Mouse (Mus musculus) heart, embryonic 12.5 days (tissue): ENCODE data around the gene Gm20388. TPM values are rescaled to one million over a fixed set of nuclear protein-coding genes. Genes with fewer than 3 reads are reported as not detected.
A peak's percentile ranks its signal among the peaks of the same experiment; 100 is the strongest.

Source experiments
- ATAC-seq: fragments of 200-750 bp; cut with Nextera tagmentation; 2 replicates; pipeline ENCODE4 v1.8.0; 2017; ENCODE audit warnings: moderate TSS enrichment, moderate library complexity; ENCODE audit not compliant: insufficient number of reproducible peaks, low FRiP score
- H3K27ac ChIP-seq: fragments of 300-500 bp; sonication (generic); 2 replicates; pipeline ENCODE4 v1.5.1; 2016; ENCODE audit warnings: mild to moderate bottlenecking, moderate library complexity; ENCODE audit not compliant: poor library complexity, severe bottlenecking
- H3K27me3 ChIP-seq: fragments of 300-500 bp; sonication (generic); replicated peaks from 2 replicates; pipeline ENCODE4 v1.6.1; 2016; ENCODE audit warnings: mild to moderate bottlenecking, moderate library complexity
- H3K36me3 ChIP-seq: fragments of 300-500 bp; sonication (generic); 2 replicates; pipeline ENCODE4 v1.6.1; 2016; ENCODE audit warnings: mild to moderate bottlenecking, moderate library complexity
- H3K4me1 ChIP-seq: fragments of 300-500 bp; sonication (generic); replicated peaks from 2 replicates; pipeline ENCODE4 v1.6.1; 2016; ENCODE audit warnings: mild to moderate bottlenecking
- H3K4me2 ChIP-seq: fragments of 300-500 bp; sonication (generic); 2 replicates; pipeline ENCODE4 v1.6.1; 2016; ENCODE audit warnings: mild to moderate bottlenecking, moderate library complexity
- H3K4me3 ChIP-seq: fragments of 300-500 bp; sonication (generic); 2 replicates; pipeline ENCODE4 v1.5.1; 2016; ENCODE audit warnings: mild to moderate bottlenecking
- H3K9ac ChIP-seq: fragments of 300-500 bp; sonication (generic); 2 replicates; pipeline ENCODE4 v1.6.1; 2016; ENCODE audit warnings: mild to moderate bottlenecking, moderate library complexity
- H3K9me3 ChIP-seq: fragments of 300-500 bp; sonication (generic); replicated peaks from 2 replicates; pipeline ENCODE4 v1.6.1; 2016; ENCODE audit warnings: mild to moderate bottlenecking, moderate library complexity
- WGBS: fragments of 180-500 bp; shearing (Covaris S2); methylation state at CpG from one replicate; pipeline ENCODE4 v1.1.7; 2016; 5-methylcytosine and 5-hydroxymethylcytosine counted together
- polyA plus RNA-seq: library from polyadenylated mRNA; unstranded; fragments of >200 nt; fragmentation: Nextera tagmentation; extraction: Ambion mirVana; gene quantifications from 2 replicates; pipeline ENCODE4 v1.2.1, GENCODE M21; 2016

Gene Gm20388
- polyA plus RNA-seq, 1 experiment from 2014 or later: not detected

DNA sequence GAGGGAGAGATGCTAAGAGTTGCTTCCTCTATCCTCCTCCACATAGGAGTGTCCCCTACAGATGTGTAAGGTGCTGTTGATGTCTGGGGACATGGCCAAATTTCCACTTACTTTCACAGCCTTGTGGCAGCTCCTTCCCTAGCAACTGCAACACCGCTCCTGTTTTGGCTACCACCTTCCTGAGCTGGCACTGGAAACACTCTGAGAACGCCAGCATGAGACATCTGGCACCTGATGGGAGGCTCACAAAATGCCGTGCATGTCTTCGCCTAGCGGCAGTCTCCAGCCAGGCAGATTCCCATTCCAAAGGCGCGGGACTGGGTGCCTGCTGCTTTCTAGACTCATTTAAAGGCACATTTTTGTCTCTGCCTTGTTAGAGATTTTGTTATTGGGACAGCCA is 226.0 kb downstream of the Gm20388 start:
- H3K9ac ChIP-seq: no peak overlapping the region
- H3K27ac ChIP-seq: no peak overlapping the region
- peaks cover 36% of the 10 kb centered on the region for H3K4me1 ChIP-seq
- H3K4me3 ChIP-seq: no peak overlapping the region
- no peak for ATAC-seq
- 58% methylated on average over 7 of the region's 7 CpGs for WGBS
- H3K27me3 ChIP-seq: no peaks in the 10 kb centered on the region
- H3K36me3 ChIP-seq: 0 out of 2 replicates have a peak, but pooled peaks cover 2% of the 10 kb centered on the region
- H3K4me2 ChIP-seq: no peak overlapping the region
- H3K9me3 ChIP-seq: no peaks in the 10 kb centered on the region

DNA sequence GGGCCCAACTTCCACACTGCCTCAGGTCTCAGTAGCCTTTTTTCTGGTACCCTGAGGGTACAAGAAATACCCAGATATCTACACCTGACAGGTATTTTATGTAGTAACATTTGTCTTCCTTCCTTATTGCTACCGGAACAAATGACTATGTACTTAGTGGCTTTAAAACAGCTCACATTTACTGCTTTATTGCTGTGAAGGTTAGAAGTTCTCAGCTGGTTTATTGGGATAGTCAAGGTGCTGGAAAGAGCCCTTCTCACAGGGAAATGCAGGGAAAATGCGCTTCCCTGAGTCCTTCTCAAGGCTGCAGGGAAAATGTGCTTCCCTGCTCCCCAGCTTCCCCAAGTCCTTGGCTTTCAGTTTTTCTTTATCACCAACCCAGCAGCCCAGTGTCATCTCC is 228.3 kb downstream of the Gm20388 start:
- Histone ChIP-seq H3K4me3 (no peak overlapping the region), H3K9ac (no peak overlapping the region), H3K27ac (no peak overlapping the region), H3K4me1 (peaks cover 44% of the 10 kb centered on the region), H3K9me3 (no peaks in the 10 kb centered on the region), H3K36me3 (0 out of 2 replicates have a peak, but pooled peaks cover 2% of the 10 kb centered on the region), H3K4me2 (no peak overlapping the region), H3K27me3 (no peaks in the 10 kb centered on the region)
- no peak for ATAC-seq
- 88% methylated on average over 2 of the region's 2 CpGs for WGBS

DNA sequence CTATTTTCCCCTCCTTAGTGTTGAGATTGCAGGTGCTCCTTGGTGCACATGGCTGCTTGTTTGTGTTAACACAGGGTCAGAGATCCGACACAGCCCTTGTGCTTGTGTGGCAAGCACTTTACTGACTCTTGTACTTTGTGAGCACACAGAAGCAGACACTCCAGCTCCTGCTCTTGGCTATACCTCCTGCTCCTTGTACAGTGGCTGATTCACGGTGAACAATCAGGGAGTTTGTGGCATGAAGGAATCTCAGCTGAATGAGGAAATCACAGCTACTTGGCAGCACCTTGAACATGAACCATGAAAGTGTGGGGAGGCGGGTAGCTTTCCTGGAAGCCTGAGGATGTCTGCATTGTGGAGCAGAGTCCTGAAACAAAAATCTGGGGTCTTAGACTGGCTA is 230.1 kb downstream of the Gm20388 start:
- ATAC-seq: no peak
- Histone ChIP-seq H3K9ac (0 out of 2 replicates have a peak overlapping the region, but pooled peaks have one; percentile 17), H3K4me3 (no peak overlapping the region), H3K27me3 (no peaks in the 10 kb centered on the region), H3K36me3 (peaks cover 6% of the 10 kb centered on the region), H3K4me2 (no peak overlapping the region), H3K4me1 (peaks cover 57% of the 10 kb centered on the region), H3K27ac (peak overlapping the region; percentile 39; the same call in 1 of the 2 replicates), H3K9me3 (no peaks in the 10 kb centered on the region)
- 46% methylated on average over 3 of the region's 3 CpGs for WGBS

DNA sequence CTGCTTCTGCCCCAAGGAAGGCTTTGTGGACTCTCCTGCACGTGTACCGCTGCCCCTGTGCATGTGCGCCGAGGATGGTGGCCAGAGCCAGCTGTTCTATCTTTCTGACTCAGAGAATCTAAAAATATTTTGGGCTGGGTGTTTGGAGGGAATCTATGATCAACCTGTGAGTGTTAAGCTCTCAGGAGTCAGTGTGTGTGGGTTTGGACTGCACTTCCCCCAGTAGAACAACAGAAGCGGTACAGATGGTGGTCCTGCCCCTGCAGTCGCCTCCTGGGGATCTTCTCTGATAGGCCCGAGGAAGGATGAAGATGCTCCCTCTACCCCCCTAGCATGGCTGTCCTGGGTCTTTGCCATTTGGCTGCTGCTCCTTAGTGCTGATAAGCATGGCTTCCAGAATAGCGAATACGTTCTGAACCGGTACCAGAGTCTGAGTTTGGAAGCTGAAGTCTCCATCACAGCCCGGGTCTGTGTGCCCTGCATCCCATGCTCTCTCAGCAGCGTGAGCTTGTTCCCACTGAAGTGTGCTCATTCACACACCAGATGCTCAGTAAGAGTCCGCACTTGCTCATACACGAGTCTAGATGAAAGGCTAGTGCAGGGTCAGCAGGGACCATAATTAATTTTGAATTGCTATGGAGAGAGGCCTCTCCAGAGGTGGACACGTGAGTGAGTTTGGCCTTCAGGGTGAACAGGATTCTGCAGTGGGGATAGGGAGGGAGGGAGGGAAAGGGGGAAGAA is 233.4 kb downstream of the Gm20388 start:
- ATAC-seq: no peak
- Histone ChIP-seq H3K27ac (no peak overlapping the region), H3K9ac (no peak overlapping the region), H3K27me3 (no peaks in the 10 kb centered on the region), H3K4me1 (peaks cover 47% of the 10 kb centered on the region), H3K36me3 (peaks cover 10% of the 10 kb centered on the region), H3K4me2 (no peak overlapping the region), H3K9me3 (no peaks in the 10 kb centered on the region), H3K4me3 (no peak overlapping the region)
- WGBS: 58% methylated on average over 15 of the region's 15 CpGs

DNA sequence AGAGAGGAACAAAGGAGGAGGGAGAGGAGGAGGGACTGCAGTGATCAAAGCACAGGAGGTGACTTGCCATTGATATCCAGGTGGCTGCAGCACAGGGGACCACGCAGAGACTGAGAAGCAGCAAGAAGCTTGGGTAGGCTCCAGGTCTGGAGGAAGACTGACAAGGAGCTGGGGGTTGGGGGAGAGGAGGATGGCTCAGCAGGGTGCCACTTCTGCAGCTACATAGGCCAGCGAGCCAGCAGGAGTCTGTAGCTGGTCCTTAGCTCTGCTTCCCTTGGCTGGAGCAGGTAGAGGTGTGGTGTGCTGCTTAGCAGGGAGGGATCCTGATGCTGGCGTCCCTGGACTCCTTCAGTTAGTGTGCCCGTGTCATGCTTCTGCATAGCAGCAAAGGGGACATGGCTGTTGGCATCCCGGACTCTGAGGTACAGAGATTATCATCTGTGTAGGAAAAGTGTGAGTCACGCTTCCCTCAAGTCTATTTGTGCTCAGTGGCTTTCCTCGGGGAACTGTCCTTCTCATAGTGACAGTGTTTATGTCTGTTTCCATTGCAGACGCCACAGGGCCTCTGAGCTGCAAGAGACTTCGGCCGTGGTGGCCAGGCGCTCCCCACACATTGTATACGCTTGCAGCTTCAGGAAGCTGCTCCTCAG is 234.1 kb downstream of the Gm20388 start:
- Histone ChIP-seq H3K4me2 (no peak overlapping the region), H3K27ac (no peak overlapping the region), H3K9me3 (no peaks in the 10 kb centered on the region), H3K36me3 (peaks cover 10% of the 10 kb centered on the region), H3K9ac (peak overlapping the region; percentile 57), H3K27me3 (no peaks in the 10 kb centered on the region), H3K4me3 (no peak overlapping the region), H3K4me1 (peaks cover 40% of the 10 kb centered on the region)
- WGBS: 37% methylated on average over 12 of the region's 12 CpGs
- ATAC-seq: 0 out of 2 replicates have a peak, but pooled peaks have one; percentile 29

DNA sequence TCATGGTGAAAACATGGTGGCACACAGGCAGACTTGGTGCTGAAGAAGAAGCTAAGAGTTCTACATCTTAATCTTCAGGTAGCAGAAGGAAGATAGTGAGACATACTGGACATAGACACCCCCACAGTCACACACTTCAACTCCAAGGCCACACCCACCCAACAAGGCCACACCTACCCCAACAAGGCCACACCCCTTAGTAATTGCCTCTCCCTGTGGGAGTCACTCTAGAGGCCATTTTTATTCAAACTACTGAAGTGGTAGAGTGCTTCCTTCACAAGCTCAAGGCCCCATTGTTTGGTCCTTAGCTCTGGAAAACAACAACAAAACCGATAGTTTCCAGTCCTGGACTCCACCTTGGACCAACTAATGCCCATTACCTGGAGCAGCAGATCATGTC is 235.4 kb downstream of the Gm20388 start:
- ATAC-seq: no peak
- Histone ChIP-seq H3K4me1 (peaks cover 27% of the 10 kb centered on the region), H3K9ac (no peak overlapping the region), H3K27ac (no peak overlapping the region), H3K4me2 (no peak overlapping the region), H3K9me3 (no peaks in the 10 kb centered on the region), H3K4me3 (no peak overlapping the region), H3K36me3 (peaks cover 22% of the 10 kb centered on the region), H3K27me3 (no peaks in the 10 kb centered on the region)
- 84% methylated on average over 1 of the region's 1 CpGs for WGBS

DNA sequence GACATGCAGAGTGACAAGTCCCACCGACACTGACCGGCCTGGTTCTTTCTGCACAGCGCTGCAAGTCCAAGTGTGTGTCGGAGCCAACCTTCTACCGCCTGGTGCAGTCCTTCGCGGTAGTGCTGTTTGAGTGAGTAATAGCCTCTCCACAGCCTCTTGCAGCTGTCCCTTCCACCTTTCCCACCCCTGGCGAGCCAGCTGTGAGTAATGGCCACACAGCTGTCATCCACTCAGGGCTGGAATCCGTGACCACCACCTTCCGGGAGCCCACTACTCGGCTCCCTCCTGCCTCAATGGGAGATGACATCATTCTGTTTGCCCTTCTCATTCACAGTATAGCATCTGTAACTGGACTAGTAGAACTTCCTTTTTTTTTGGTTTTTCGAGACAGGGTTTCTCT is 239.4 kb downstream of the Gm20388 start:
- ATAC-seq: no peak
- peaks cover 52% of the 10 kb centered on the region for H3K36me3 ChIP-seq
- H3K4me3 ChIP-seq: no peak overlapping the region
- no peak overlapping the region for H3K9ac ChIP-seq
- H3K4me2 ChIP-seq: no peak overlapping the region
- H3K27me3 ChIP-seq: no peaks in the 10 kb centered on the region
- peaks cover 16% of the 10 kb centered on the region for H3K4me1 ChIP-seq
- H3K9me3 ChIP-seq: no peaks in the 10 kb centered on the region
- H3K27ac ChIP-seq: no peak overlapping the region
- 61% methylated on average over 12 of the region's 12 CpGs for WGBS

DNA sequence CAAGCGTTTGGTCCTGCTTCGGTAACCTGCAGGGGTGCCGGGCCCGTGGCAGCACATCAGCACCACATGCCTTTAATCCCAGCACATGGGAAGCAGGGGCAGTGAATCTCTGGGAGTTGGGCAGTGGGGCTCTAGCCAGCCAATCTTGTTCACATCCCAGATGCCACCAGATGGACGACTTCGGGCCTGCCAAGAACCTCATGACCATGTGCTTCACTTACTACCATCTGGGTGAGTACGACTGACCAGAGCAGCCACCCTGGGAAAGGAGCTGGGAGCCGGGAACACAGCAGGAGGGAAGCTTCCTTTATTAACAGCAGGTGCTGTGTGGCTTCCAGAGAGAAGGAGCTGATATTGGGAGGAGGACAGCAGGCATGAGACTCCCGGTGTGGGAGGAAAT is 240.5 kb downstream of the Gm20388 start:
- ATAC-seq: no peak
- H3K9me3 ChIP-seq: no peaks in the 10 kb centered on the region
- 65% methylated on average over 9 of the region's 9 CpGs for WGBS
- no peak overlapping the region for H3K9ac ChIP-seq
- H3K4me1 ChIP-seq: peaks cover 14% of the 10 kb centered on the region; the same call in 1 of the 2 replicates
- H3K27ac ChIP-seq: no peak overlapping the region
- H3K36me3 ChIP-seq: peaks cover 43% of the 10 kb centered on the region
- H3K4me3 ChIP-seq: no peak overlapping the region
- H3K4me2 ChIP-seq: no peak overlapping the region
- H3K27me3 ChIP-seq: no peaks in the 10 kb centered on the region

DNA sequence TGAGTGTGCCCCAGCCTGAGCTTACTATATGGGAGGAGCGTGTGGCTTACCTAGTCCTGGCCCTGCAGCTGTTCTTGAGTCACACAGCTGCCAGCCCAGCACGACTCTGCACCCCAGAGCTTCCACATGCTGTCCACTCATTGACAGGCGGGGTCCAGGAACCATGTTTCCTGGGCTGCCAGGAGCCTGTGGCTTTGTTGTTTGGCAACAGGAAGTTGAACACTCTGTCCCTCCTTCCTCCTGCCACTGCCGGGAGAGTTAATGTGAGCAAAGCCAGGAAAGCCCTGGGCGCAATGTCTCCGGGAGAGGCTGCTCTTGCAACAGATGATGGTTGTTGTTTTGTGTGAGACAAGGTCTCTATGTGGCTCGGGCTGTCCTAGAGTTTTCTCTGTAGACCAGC is 242.0 kb downstream of the Gm20388 start:
- H3K9ac ChIP-seq: no peak overlapping the region
- ATAC-seq: 0 out of 2 replicates have a peak, but pooled peaks have one; percentile 33
- no peaks in the 10 kb centered on the region for H3K9me3 ChIP-seq
- peaks cover 42% of the 10 kb centered on the region for H3K36me3 ChIP-seq
- H3K4me3 ChIP-seq: no peak overlapping the region
- no peak overlapping the region for H3K4me2 ChIP-seq
- 53% methylated on average over 7 of the region's 7 CpGs for WGBS
- H3K27me3 ChIP-seq: no peaks in the 10 kb centered on the region
- peaks cover 14% of the 10 kb centered on the region; the same call in 1 of the 2 replicates for H3K4me1 ChIP-seq
- no peak overlapping the region for H3K27ac ChIP-seq

DNA sequence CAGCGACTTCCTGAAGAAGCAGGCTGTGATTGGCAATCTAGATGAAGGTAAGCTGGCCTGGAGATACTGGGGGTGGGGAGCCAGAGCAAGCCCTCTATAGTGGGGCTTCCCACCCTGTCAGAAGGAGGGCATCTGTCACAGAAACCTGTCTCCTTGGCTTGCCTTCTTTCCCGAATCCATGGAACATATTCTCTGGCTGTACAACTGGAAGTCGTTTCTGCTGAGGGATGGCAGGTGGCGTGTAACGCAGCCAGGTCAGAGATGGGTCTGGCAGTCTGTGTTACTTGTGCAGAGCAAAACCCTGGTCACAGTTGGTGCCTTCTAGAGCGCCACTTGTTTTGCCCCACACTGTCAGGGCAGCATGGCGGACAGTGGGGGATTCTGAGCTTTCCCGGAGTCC is 249.7 kb downstream of the Gm20388 start:
- Histone ChIP-seq H3K9me3 (no peaks in the 10 kb centered on the region), H3K9ac (no peak overlapping the region), H3K4me1 (peaks cover 9% of the 10 kb centered on the region; the same call in 1 of the 2 replicates), H3K36me3 (peaks cover 5% of the 10 kb centered on the region; the same call in 1 of the 2 replicates), H3K4me2 (no peak overlapping the region), H3K4me3 (no peak overlapping the region), H3K27ac (no peak overlapping the region), H3K27me3 (no peaks in the 10 kb centered on the region)
- 75% methylated on average over 8 of the region's 8 CpGs for WGBS
- ATAC-seq: no peak

DNA sequence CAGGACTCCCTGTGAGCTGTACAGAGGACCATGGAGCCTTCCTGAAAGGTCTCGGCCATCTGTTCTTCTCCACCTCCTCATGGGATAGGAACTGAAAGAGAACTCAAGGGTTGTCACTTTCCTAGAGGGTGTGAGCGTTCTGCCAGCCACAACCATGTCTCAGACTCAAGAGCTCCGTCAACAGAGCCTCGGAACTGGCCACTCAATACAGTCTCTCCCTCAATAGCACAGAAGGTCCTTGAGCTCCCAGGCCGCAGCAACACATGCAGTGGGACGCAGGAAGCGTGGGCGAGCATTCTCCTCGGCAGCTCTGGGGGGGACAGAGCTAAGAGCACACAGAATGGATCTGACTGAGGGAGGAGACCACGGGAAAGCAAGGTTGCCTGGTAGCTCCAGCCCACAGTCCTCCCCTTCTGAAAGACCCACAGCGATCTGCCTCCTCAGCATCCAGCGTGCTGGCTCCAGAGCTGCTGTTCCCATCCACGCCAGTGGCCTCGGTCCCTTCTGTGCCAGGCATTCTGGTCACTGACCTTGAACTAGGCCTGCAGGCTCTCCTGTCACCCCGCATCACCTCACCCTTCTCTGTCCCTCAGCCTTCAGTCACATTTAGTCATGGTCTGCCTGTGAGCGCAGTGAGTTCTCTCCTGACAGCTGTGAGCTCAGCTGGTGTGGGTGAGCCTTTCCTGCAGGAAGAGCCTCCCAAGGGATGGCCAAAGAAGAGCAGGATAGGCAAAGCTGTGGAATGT is 251.2 kb downstream of the Gm20388 start:
- WGBS: 67% methylated on average over 16 of the region's 16 CpGs
- Histone ChIP-seq H3K27me3 (peaks cover 3% of the 10 kb centered on the region; the same call in 1 of the 2 replicates), H3K4me3 (no peak overlapping the region), H3K4me2 (no peak overlapping the region), H3K36me3 (peaks cover 5% of the 10 kb centered on the region; the same call in 1 of the 2 replicates), H3K9me3 (no peaks in the 10 kb centered on the region), H3K27ac (no peak overlapping the region), H3K4me1 (peaks cover 9% of the 10 kb centered on the region; the same call in 1 of the 2 replicates), H3K9ac (0 out of 2 replicates have a peak overlapping the region, but pooled peaks have one; percentile 33)
- ATAC-seq: no peak
